Mouse (Mus musculus) thymus, adult 2 months (tissue): ENCODE measurements at regions not wholly inside any gene's neighbourhood (a gene's known extent, or its start where the extent isn't known, plus 50 kb on each side); places are given as distances from the start of the nearest gene placed in this dataset.

ENCODE experiments used
- DNase-seq: peaks from one replicate; pipeline ENCODE4 v3.0.0; 2021
- H3K27ac ChIP-seq: fragments of 200-500 bp; 2 replicates; pipeline ENCODE4 v1.5.1; 2012; ENCODE audit warnings: low read length, control low read depth; ENCODE audit not compliant: control insufficient read depth, insufficient read depth
- H3K27me3 ChIP-seq: fragments of 200-500 bp; 2 replicates; pipeline ENCODE4 v1.6.1; 2012; ENCODE audit warnings: mild to moderate bottlenecking, low read length, moderate library complexity, mixed read lengths; ENCODE audit not compliant: control insufficient read depth, insufficient read depth
- H3K36me3 ChIP-seq: fragments of 200-500 bp; 2 replicates; pipeline ENCODE4 v1.6.1; 2012; ENCODE audit warnings: mild to moderate bottlenecking, low read length, moderate library complexity; ENCODE audit not compliant: control insufficient read depth, insufficient read depth
- H3K4me1 ChIP-seq: fragments of 200-500 bp; replicated peaks from 2 replicates; pipeline ENCODE4 v1.6.1; 2012; ENCODE audit warnings: low read length; ENCODE audit not compliant: control insufficient read depth, insufficient read depth
- H3K4me3 ChIP-seq: fragments of 200-500 bp; 2 replicates; pipeline ENCODE4 v1.5.1; 2012; ENCODE audit warnings: mild to moderate bottlenecking, low read length, control low read depth, moderate library complexity; ENCODE audit not compliant: control insufficient read depth, insufficient read depth
- CTCF ChIP-seq: fragments of 200-500 bp; IDR thresholded peaks from 2 replicates; pipeline ENCODE4 v1.5.1; 2012; ENCODE audit warnings: mild to moderate bottlenecking, control low read depth, low read length, moderate library complexity, borderline replicate concordance; ENCODE audit not compliant: control insufficient read depth, poor library complexity, insufficient read depth; ENCODE audit errors: extremely low read depth
- POLR2A ChIP-seq: fragments of 200-500 bp; IDR thresholded peaks from 2 replicates; pipeline ENCODE4 v1.6.1; 2012; ENCODE audit warnings: mild to moderate bottlenecking, low read length, control low read depth, moderate library complexity; ENCODE audit not compliant: control insufficient read depth, poor library complexity, insufficient read depth; ENCODE audit errors: extremely low read depth
- WGBS: fragments of 180-500 bp; shearing (Covaris S2); methylation state at CpG from one replicate; pipeline ENCODE4 v1.1.7; 2018; 5-methylcytosine and 5-hydroxymethylcytosine counted together

GRCm38 (mm10) chr12:26100140-26100539 is 314.9 kb downstream of the Rnf144a start:
- DNase-seq: no peak
- 87% methylated on average over 2 of the region's 2 CpGs for WGBS
- Histone ChIP-seq H3K36me3 (no peaks in the 10 kb centered on the region), H3K4me1 (no peaks in the 10 kb centered on the region), H3K27me3 (no peaks in the 10 kb centered on the region), H3K4me3 (no peak overlapping the region), H3K27ac (no peak overlapping the region)
- TF ChIP-seq POLR2A: no peak

GRCm38 (mm10) chr12:26099176-26099575 is 315.9 kb downstream of the Rnf144a start:
- TF ChIP-seq POLR2A (no peak), CTCF (no peak)
- WGBS: 92% methylated on average over 5 of the region's 5 CpGs
- no peak for DNase-seq
- H3K36me3 ChIP-seq: no peaks in the 10 kb centered on the region
- no peak overlapping the region for H3K27ac ChIP-seq
- no peaks in the 10 kb centered on the region for H3K27me3 ChIP-seq
- no peak overlapping the region for H3K4me3 ChIP-seq
- H3K4me1 ChIP-seq: no peaks in the 10 kb centered on the region

GRCm38 (mm10) chr12:26092311-26092710 is 322.7 kb downstream of the Rnf144a start:
- Histone ChIP-seq H3K36me3 (no peaks in the 10 kb centered on the region), H3K4me1 (no peaks in the 10 kb centered on the region), H3K27me3 (no peaks in the 10 kb centered on the region), H3K27ac (no peak overlapping the region), H3K4me3 (no peak overlapping the region)
- no peak for DNase-seq
- WGBS: 79% methylated on average over 5 of the region's 5 CpGs
- TF ChIP-seq POLR2A (no peak), CTCF (no peak)

GRCm38 (mm10) chr12:26091865-26092264 is 323.2 kb downstream of the Rnf144a start:
- WGBS: 86% methylated on average over 3 of the region's 3 CpGs
- no peak for DNase-seq
- H3K36me3 ChIP-seq: no peaks in the 10 kb centered on the region
- no peaks in the 10 kb centered on the region for H3K27me3 ChIP-seq
- H3K4me1 ChIP-seq: no peaks in the 10 kb centered on the region
- no peak overlapping the region for H3K4me3 ChIP-seq
- no peak for TF ChIP-seq POLR2A
- TF ChIP-seq CTCF: no peak
- no peak overlapping the region for H3K27ac ChIP-seq

DNA sequence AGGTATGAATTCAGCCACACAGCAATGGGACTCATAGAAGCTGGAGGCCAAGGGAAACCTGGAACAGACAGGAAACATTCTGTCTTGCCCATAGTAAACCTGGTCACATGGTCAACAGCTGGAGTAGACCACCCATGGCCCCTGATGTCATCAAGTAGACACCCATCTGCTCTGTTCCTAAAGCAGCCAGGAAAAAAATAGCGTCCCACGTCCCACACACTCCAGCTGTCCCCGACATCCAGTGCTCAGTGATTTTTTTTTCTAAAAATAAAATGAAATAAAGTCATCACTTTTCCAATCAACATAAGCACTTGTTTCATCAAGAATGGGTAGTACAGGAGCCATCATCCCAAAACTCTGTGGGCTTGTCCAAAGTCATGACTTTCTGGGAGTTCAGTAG is 326.7 kb downstream of the Rnf144a start:
- no peak for TF ChIP-seq CTCF
- TF ChIP-seq POLR2A: no peak
- Histone ChIP-seq H3K4me1 (no peaks in the 10 kb centered on the region), H3K36me3 (no peaks in the 10 kb centered on the region), H3K27ac (no peak overlapping the region), H3K4me3 (no peak overlapping the region), H3K27me3 (no peaks in the 10 kb centered on the region)
- WGBS: 94% methylated on average over 3 of the region's 3 CpGs
- no peak for DNase-seq

DNA sequence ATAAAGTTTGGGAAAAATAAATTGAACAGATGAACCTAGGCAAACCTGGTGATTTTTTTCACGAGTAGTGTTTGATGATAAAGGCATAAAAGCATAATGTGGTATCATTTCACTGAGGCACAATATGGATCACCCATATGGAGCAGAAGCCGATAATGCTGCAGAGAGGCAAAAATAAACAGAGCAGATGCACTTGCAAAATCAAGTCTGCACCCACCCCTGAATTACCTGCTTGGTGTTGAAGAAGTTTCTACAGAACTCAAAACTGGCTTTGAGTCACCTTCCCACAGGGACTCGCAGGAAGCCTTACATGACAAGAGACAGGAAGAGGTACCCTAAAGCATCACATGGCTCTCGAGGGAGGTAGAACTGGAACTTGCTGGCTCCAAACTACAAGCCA is 328.1 kb downstream of the Rnf144a start:
- Histone ChIP-seq H3K36me3 (no peaks in the 10 kb centered on the region), H3K4me3 (no peak overlapping the region), H3K27ac (no peak overlapping the region), H3K4me1 (no peaks in the 10 kb centered on the region), H3K27me3 (no peaks in the 10 kb centered on the region)
- no peak for DNase-seq
- TF ChIP-seq CTCF (no peak), POLR2A (no peak)
- WGBS: 75% methylated on average over 4 of the region's 4 CpGs

- DNase-seq: no peak
- Histone ChIP-seq H3K36me3 (no peaks in the 10 kb centered on the region), H3K27me3 (no peaks in the 10 kb centered on the region), H3K4me3 (no peak overlapping the region), H3K27ac (no peak overlapping the region), H3K4me1 (no peaks in the 10 kb centered on the region)
- TF ChIP-seq POLR2A (no peak), CTCF (no peak)
- 90% methylated on average over 3 of the region's 3 CpGs for WGBS
Measured at GRCm38 (mm10) chr12:26086414-26086813, 328.6 kb downstream of the Rnf144a start.
